Mouse (Mus musculus) kidney, adult 2 months (tissue): ENCODE results near the gene Pdx1.

Source experiments
- CTCF ChIP-seq: fragments of 200-500 bp; conservative IDR thresholded peaks from 2 replicates; pipeline ENCODE4 v1.5.1; 2011; ENCODE audit warnings: low read depth, mild to moderate bottlenecking, control low read depth, low read length, moderate library complexity, mixed read lengths; ENCODE audit not compliant: insufficient read depth, insufficient read length
- POLR2A ChIP-seq: fragments of 200-500 bp; IDR thresholded peaks from one replicate; pipeline ENCODE4 v1.6.1; 2011; ENCODE audit warnings: low read depth, low read length, control low read depth

DNA sequence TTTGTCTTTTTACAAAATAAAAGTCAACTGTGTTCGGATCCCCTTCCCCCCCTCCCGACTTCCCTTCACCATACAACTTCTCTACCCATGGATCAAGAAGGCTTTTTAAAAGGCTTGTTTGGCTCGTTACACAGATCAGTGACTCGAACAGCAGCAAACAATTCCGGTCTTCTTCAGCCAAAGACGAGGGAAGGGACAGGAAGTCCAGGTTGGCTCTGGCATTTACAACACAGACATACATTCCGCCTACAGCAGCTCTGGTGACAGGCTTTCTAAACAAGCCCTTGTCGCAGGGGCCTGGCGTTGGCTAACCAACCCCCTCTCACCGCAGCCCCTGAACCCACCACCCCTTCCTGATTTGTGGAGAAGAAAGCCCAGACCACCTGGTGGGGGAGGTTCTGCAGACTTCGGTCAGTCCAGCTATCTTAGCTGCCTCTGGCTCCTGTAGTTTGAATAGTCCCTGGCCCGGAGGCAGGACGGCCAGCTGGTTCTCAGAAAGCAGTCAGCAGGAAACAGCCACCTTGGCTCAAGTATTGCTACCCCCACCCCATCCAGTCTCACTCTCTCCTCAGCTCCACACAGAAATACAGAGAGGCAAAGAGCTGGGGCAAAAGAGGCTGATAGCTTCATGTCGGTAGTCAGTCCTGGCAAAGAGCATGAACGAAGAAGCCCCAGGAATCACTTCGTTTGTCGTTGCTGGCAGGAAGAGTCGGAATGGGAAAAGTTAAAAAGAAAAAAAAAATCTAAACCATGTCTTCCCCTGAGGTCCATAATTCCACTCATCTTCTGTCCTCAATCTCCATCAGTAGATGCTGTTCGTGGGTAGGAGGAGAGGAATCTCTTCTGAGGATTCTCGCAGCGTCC is 31.4 kb downstream of the Pdx1 start:
- TF ChIP-seq CTCF, result no peak
- no peak for TF ChIP-seq POLR2A
